Mouse (Mus musculus): ENCODE data around the gene 1700013G24Rik. TPM values are rescaled to one million over a fixed set of nuclear protein-coding genes. Genes with fewer than 3 reads are reported as not detected.

1700013G24Rik gene
- polyA plus RNA-seq, 1 experiment = not detected

- TF ChIP-seq POLR2A (IDR thresholded peaks at IDR 0.05; ENCODE audit: low read depth, low read length) (no peak), CTCF (IDR thresholded peaks at IDR 0.05; ENCODE audit: extremely low read depth, insufficient read length, insufficient replicate concordance, low read depth, low read length) (no peak)
- H3K27ac ChIP-seq (ENCODE audit: insufficient read depth, low read depth, low read length) = no peak overlapping the region
- WGBS = 88% methylated on average over 8 of the region's 8 CpGs
- no peaks in the 10 kb centered on the region for H3K27me3 ChIP-seq (ENCODE audit: control insufficient read depth, insufficient read depth, low read length)
- H3K4me3 ChIP-seq (ENCODE audit: low read depth, low read length) = no peak overlapping the region
- peaks cover 5% of the 10 kb centered on the region; the same call in 1 of the 2 replicates for H3K4me1 ChIP-seq (ENCODE audit: control insufficient read depth, insufficient read depth, insufficient read length, low read length)
- no peaks in the 10 kb centered on the region for H3K36me3 ChIP-seq (ENCODE audit: control insufficient read depth, insufficient read depth, low read length)
Observed at GRCm38 (mm10) chr4:137436979-137437669, 16.0 kb upstream of the 1700013G24Rik start.

GRCm38 (mm10) chr4:137438842-137439241, 14.2 kb upstream of the 1700013G24Rik start:
- WGBS = 55% methylated on average over 8 of the region's 8 CpGs
- Histone ChIP-seq H3K4me1 (ENCODE audit: control insufficient read depth, insufficient read depth, insufficient read length, low read length) (peaks cover 5% of the 10 kb centered on the region; the same call in 1 of the 2 replicates), H3K36me3 (ENCODE audit: control insufficient read depth, insufficient read depth, low read length) (no peaks in the 10 kb centered on the region)

GRCm38 (mm10) chr4:137441332-137441731, 11.8 kb upstream of the 1700013G24Rik start:
- no peak overlapping the region for H3K27ac ChIP-seq (ENCODE audit: insufficient read depth, low read depth, low read length)
- WGBS = 90% methylated on average over 4 of the region's 4 CpGs
- H3K4me3 ChIP-seq (ENCODE audit: low read depth, low read length) = no peak overlapping the region
- H3K4me1 ChIP-seq (ENCODE audit: control insufficient read depth, insufficient read depth, insufficient read length, low read length) = peaks cover 5% of the 10 kb centered on the region; the same call in 1 of the 2 replicates
- H3K27me3 ChIP-seq (ENCODE audit: control insufficient read depth, insufficient read depth, low read length) = no peaks in the 10 kb centered on the region
- TF ChIP-seq CTCF (IDR thresholded peaks at IDR 0.05; ENCODE audit: extremely low read depth, insufficient read length, insufficient replicate concordance, low read depth, low read length) (no peak), POLR2A (IDR thresholded peaks at IDR 0.05; ENCODE audit: low read depth, low read length) (no peak)
- no peaks in the 10 kb centered on the region for H3K36me3 ChIP-seq (ENCODE audit: control insufficient read depth, insufficient read depth, low read length)

More at GRCm38 (mm10) chr4:137438842-137439241, 14.2 kb upstream of the 1700013G24Rik start:
- Histone ChIP-seq H3K4me3 (ENCODE audit: low read depth, low read length) (no peak overlapping the region), H3K27me3 (ENCODE audit: control insufficient read depth, insufficient read depth, low read length) (no peaks in the 10 kb centered on the region), H3K27ac (ENCODE audit: insufficient read depth, low read depth, low read length) (no peak overlapping the region)
- TF ChIP-seq CTCF (IDR thresholded peaks at IDR 0.05; ENCODE audit: extremely low read depth, insufficient read length, insufficient replicate concordance, low read depth, low read length) (no peak), POLR2A (IDR thresholded peaks at IDR 0.05; ENCODE audit: low read depth, low read length) (no peak)

GRCm38 (mm10) chr4:137443625-137444024, 9.5 kb upstream of the 1700013G24Rik start:
- no peaks in the 10 kb centered on the region for H3K36me3 ChIP-seq (ENCODE audit: control insufficient read depth, insufficient read depth, low read length)
- 25% methylated on average over 5 of the region's 5 CpGs for WGBS

GRCm38 (mm10) chr4:137445881-137446280, 7.2 kb upstream of the 1700013G24Rik start:
- TF ChIP-seq POLR2A (IDR thresholded peaks at IDR 0.05; ENCODE audit: low read depth, low read length) = no peak
- TF ChIP-seq CTCF (IDR thresholded peaks at IDR 0.05; ENCODE audit: extremely low read depth, insufficient read length, insufficient replicate concordance, low read depth, low read length) = no peak
- WGBS = 70% methylated on average over 4 of the region's 4 CpGs
- no peaks in the 10 kb centered on the region for H3K36me3 ChIP-seq (ENCODE audit: control insufficient read depth, insufficient read depth, low read length)
- no peak overlapping the region for H3K4me3 ChIP-seq (ENCODE audit: low read depth, low read length)
- no peak overlapping the region for H3K27ac ChIP-seq (ENCODE audit: insufficient read depth, low read depth, low read length)
- no peaks in the 10 kb centered on the region for H3K4me1 ChIP-seq (ENCODE audit: control insufficient read depth, insufficient read depth, insufficient read length, low read length)
- no peaks in the 10 kb centered on the region for H3K27me3 ChIP-seq (ENCODE audit: control insufficient read depth, insufficient read depth, low read length)

More at GRCm38 (mm10) chr4:137443625-137444024, 9.5 kb upstream of the 1700013G24Rik start:
- no peak overlapping the region for H3K27ac ChIP-seq (ENCODE audit: insufficient read depth, low read depth, low read length)
- TF ChIP-seq CTCF (IDR thresholded peaks at IDR 0.05; ENCODE audit: extremely low read depth, insufficient read length, insufficient replicate concordance, low read depth, low read length) = peak; percentile 74; the same call in 1 of the 2 replicates
- TF ChIP-seq POLR2A (IDR thresholded peaks at IDR 0.05; ENCODE audit: low read depth, low read length) = no peak
- H3K4me3 ChIP-seq (ENCODE audit: low read depth, low read length) = no peak overlapping the region
- no peaks in the 10 kb centered on the region for H3K27me3 ChIP-seq (ENCODE audit: control insufficient read depth, insufficient read depth, low read length)
- H3K4me1 ChIP-seq (ENCODE audit: control insufficient read depth, insufficient read depth, insufficient read length, low read length) = peaks cover 3% of the 10 kb centered on the region; the same call in 1 of the 2 replicates

- no peak overlapping the region for H3K4me3 ChIP-seq (ENCODE audit: low read depth, low read length)
- no peaks in the 10 kb centered on the region for H3K4me1 ChIP-seq (ENCODE audit: control insufficient read depth, insufficient read depth, insufficient read length, low read length)
- no peak for TF ChIP-seq POLR2A (IDR thresholded peaks at IDR 0.05; ENCODE audit: low read depth, low read length)
- no peak for TF ChIP-seq CTCF (IDR thresholded peaks at IDR 0.05; ENCODE audit: extremely low read depth, insufficient read length, insufficient replicate concordance, low read depth, low read length)
- WGBS = 52% methylated on average over 7 of the region's 7 CpGs
- no peak overlapping the region for H3K27ac ChIP-seq (ENCODE audit: insufficient read depth, low read depth, low read length)
- H3K36me3 ChIP-seq (ENCODE audit: control insufficient read depth, insufficient read depth, low read length) = no peaks in the 10 kb centered on the region
- H3K27me3 ChIP-seq (ENCODE audit: control insufficient read depth, insufficient read depth, low read length) = no peaks in the 10 kb centered on the region
Observed at GRCm38 (mm10) chr4:137447363-137448196, 5.5 kb upstream of the 1700013G24Rik start.

- WGBS = 11% methylated on average over 6 of the region's 6 CpGs
- no peaks in the 10 kb centered on the region for H3K27me3 ChIP-seq (ENCODE audit: control insufficient read depth, insufficient read depth, low read length)
- no peak overlapping the region for H3K27ac ChIP-seq (ENCODE audit: insufficient read depth, low read depth, low read length)
- TF ChIP-seq POLR2A (IDR thresholded peaks at IDR 0.05; ENCODE audit: low read depth, low read length) = no peak
- TF ChIP-seq CTCF (IDR thresholded peaks at IDR 0.05; ENCODE audit: extremely low read depth, insufficient read length, insufficient replicate concordance, low read depth, low read length) = no peak
- no peak overlapping the region for H3K4me3 ChIP-seq (ENCODE audit: low read depth, low read length)
- H3K4me1 ChIP-seq (ENCODE audit: control insufficient read depth, insufficient read depth, insufficient read length, low read length) = no peaks in the 10 kb centered on the region
- H3K36me3 ChIP-seq (ENCODE audit: control insufficient read depth, insufficient read depth, low read length) = no peaks in the 10 kb centered on the region
Observed at GRCm38 (mm10) chr4:137448197-137448596, 4.9 kb upstream of the 1700013G24Rik start.
